Mouse (Mus musculus): ENCODE results near the gene Armc3. TPM values are rescaled to one million over a fixed set of nuclear protein-coding genes. Genes with fewer than 3 reads are reported as not detected.

The Armc3 gene
- 0.45 and 0.49 TPM in 2 replicates for polyA plus RNA-seq (2015; fragmentation: Nextera tagmentation; extraction: Ambion mirVana)

GRCm38 (mm10) chr2:19198452-19199365, at the start of gene Armc3:
Gene Armc3, plus strand, starts transcription at chr2:19199302.
- no peaks in the 10 kb centered on the region for H3K36me3 ChIP-seq (ENCODE audit: control insufficient read depth, insufficient read depth)
- no peaks in the 10 kb centered on the region for H3K27me3 ChIP-seq (ENCODE audit: control insufficient read depth, insufficient read depth, low read length)
- WGBS, result 20% methylated on average over 24 of the region's 24 CpGs
- H3K4me2 ChIP-seq (ENCODE audit: low read depth, low read length), result peak within 1 kb of the TSS; percentile 77
- no peaks in the 10 kb centered on the region for H3K9me3 ChIP-seq (replicated peaks; ENCODE audit: control insufficient read depth, low read length)
- no peak within 1 kb of the TSS for H3K27ac ChIP-seq (ENCODE audit: low read length)
- peak; percentile 72 for ATAC-seq (replicated peaks; ENCODE audit: extremely low read depth, insufficient read depth, low FRiP score)
- peaks cover 12% of the 10 kb centered on the region for H3K4me1 ChIP-seq (ENCODE audit: control insufficient read depth, insufficient read depth, low read length)
- H3K4me3 ChIP-seq (ENCODE audit: low read length), result peak within 1 kb of the TSS; percentile 64
- peak within 1 kb of the TSS; percentile 72 for H3K9ac ChIP-seq (ENCODE audit: low read length)

- H3K4me1 ChIP-seq (ENCODE audit: control insufficient read depth, insufficient read depth, low read length), result peaks cover 6% of the 10 kb centered on the region
- no peaks in the 10 kb centered on the region for H3K27me3 ChIP-seq (ENCODE audit: control insufficient read depth, insufficient read depth, low read length)
- no peak overlapping the region for H3K27ac ChIP-seq (ENCODE audit: low read length)
- no peak overlapping the region for H3K4me3 ChIP-seq (ENCODE audit: low read length)
- no peaks in the 10 kb centered on the region for H3K9me3 ChIP-seq (replicated peaks; ENCODE audit: control insufficient read depth, low read length)
- 62% methylated on average over 1 of the region's 1 CpGs for WGBS
- no peaks in the 10 kb centered on the region for H3K36me3 ChIP-seq (ENCODE audit: control insufficient read depth, insufficient read depth)
- no peak overlapping the region for H3K4me2 ChIP-seq (ENCODE audit: low read depth, low read length)
- no peak overlapping the region for H3K9ac ChIP-seq (ENCODE audit: low read length)
- ATAC-seq (replicated peaks; ENCODE audit: extremely low read depth, insufficient read depth, low FRiP score), result no peak
Measured at GRCm38 (mm10) chr2:19152687-19153086, 46.4 kb upstream of the Armc3 start.

DNA sequence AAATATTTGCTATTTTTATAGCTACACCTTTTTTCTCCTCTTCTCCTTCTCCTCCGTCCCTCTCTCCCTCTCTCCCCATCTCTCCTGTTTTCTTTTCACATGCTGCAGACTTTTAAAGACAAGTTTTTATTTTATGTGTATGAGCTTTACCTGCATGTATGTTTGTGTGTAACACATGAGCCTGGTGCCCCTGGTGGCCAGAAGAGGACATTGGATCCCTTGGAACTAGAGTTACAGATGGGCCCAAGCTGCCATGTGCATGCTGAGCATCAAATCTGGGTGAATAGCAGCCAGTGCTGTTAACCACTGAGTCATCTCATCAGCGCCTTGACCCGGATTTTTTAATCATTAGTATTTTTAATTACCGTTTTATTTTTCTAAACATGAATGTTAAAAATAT, 42.9 kb upstream of the Armc3 start:
- no peaks in the 10 kb centered on the region for H3K36me3 ChIP-seq (ENCODE audit: control insufficient read depth, insufficient read depth)

GRCm38 (mm10) chr2:19159539-19159938, 39.6 kb upstream of the Armc3 start:
- Histone ChIP-seq H3K9me3 (replicated peaks; ENCODE audit: control insufficient read depth, low read length) (no peaks in the 10 kb centered on the region), H3K36me3 (ENCODE audit: control insufficient read depth, insufficient read depth) (no peaks in the 10 kb centered on the region), H3K9ac (ENCODE audit: low read length) (no peak overlapping the region), H3K4me3 (ENCODE audit: low read length) (no peak overlapping the region), H3K27ac (ENCODE audit: low read length) (no peak overlapping the region), H3K4me1 (ENCODE audit: control insufficient read depth, insufficient read depth, low read length) (peaks cover 6% of the 10 kb centered on the region; the same call in 1 of the 2 replicates), H3K27me3 (ENCODE audit: control insufficient read depth, insufficient read depth, low read length) (no peaks in the 10 kb centered on the region), H3K4me2 (ENCODE audit: low read depth, low read length) (no peak overlapping the region)
- no peak for ATAC-seq (replicated peaks; ENCODE audit: extremely low read depth, insufficient read depth, low FRiP score)
- WGBS, result 73% methylated on average over 5 of the region's 5 CpGs

More for the DNA sequence above, 42.9 kb upstream of the Armc3 start:
- no peak overlapping the region for H3K27ac ChIP-seq (ENCODE audit: low read length)
- H3K27me3 ChIP-seq (ENCODE audit: control insufficient read depth, insufficient read depth, low read length), result no peaks in the 10 kb centered on the region
- H3K4me1 ChIP-seq (ENCODE audit: control insufficient read depth, insufficient read depth, low read length), result peaks cover 6% of the 10 kb centered on the region; the same call in 1 of the 2 replicates
- 66% methylated on average over 4 of the region's 4 CpGs for WGBS
- no peak overlapping the region for H3K4me3 ChIP-seq (ENCODE audit: low read length)
- H3K4me2 ChIP-seq (ENCODE audit: low read depth, low read length), result no peak overlapping the region
- no peaks in the 10 kb centered on the region for H3K9me3 ChIP-seq (replicated peaks; ENCODE audit: control insufficient read depth, low read length)
- no peak for ATAC-seq (replicated peaks; ENCODE audit: extremely low read depth, insufficient read depth, low FRiP score)
- H3K9ac ChIP-seq (ENCODE audit: low read length), result no peak overlapping the region

DNA sequence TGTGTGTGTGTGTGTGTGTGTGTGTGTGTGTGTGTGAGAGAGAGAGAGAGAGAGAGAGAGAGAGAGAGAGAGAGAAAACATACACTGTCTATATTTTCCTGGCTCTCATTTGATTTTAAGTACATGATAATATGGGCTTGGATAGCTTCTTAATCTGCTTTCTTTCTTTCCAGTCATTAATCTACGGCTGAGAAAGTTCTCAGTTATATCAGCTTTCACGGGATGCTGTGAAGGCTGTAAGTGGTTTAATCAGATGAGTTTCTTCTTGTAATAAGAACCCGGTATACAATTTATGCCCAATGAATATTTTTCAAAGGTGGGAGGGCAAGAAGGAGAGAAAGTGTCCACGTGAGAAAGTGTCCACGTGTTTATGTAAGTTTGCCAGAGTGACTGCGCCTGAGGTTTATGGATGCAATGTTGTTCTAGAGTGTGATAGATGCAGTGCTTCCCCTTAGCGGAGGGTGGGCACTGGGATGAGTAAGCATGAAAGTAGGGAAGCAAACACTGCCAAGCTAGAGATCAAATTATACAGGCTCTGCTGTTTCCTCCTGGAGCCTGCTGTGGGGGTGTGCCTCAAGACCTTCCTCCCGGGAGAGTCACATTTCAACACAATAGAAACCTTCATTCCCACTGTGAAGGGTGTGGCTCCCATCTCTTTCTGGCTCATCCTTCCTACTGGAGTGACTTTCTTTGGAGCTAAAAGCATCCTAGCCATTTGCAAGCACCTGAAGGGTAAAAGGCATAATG, 38.6 kb upstream of the Armc3 start:
- H3K4me3 ChIP-seq (ENCODE audit: low read length), result no peak overlapping the region
- no peaks in the 10 kb centered on the region for H3K9me3 ChIP-seq (replicated peaks; ENCODE audit: control insufficient read depth, low read length)
- no peak overlapping the region for H3K27ac ChIP-seq (ENCODE audit: low read length)
- no peaks in the 10 kb centered on the region for H3K27me3 ChIP-seq (ENCODE audit: control insufficient read depth, insufficient read depth, low read length)
- no peak overlapping the region for H3K9ac ChIP-seq (ENCODE audit: low read length)
- H3K4me2 ChIP-seq (ENCODE audit: low read depth, low read length), result no peak overlapping the region
- ATAC-seq (replicated peaks; ENCODE audit: extremely low read depth, insufficient read depth, low FRiP score), result no peak
- H3K4me1 ChIP-seq (ENCODE audit: control insufficient read depth, insufficient read depth, low read length), result peaks cover 6% of the 10 kb centered on the region; the same call in 1 of the 2 replicates
- H3K36me3 ChIP-seq (ENCODE audit: control insufficient read depth, insufficient read depth), result no peaks in the 10 kb centered on the region
- WGBS, result 23% methylated on average over 8 of the region's 8 CpGs

GRCm38 (mm10) chr2:19164234-19164633, 34.9 kb upstream of the Armc3 start:
- Histone ChIP-seq H3K9ac (ENCODE audit: low read length) (no peak overlapping the region), H3K27me3 (ENCODE audit: control insufficient read depth, insufficient read depth, low read length) (no peaks in the 10 kb centered on the region), H3K4me1 (ENCODE audit: control insufficient read depth, insufficient read depth, low read length) (peaks cover 6% of the 10 kb centered on the region; the same call in 1 of the 2 replicates), H3K27ac (ENCODE audit: low read length) (no peak overlapping the region), H3K4me3 (ENCODE audit: low read length) (no peak overlapping the region), H3K9me3 (replicated peaks; ENCODE audit: control insufficient read depth, low read length) (no peaks in the 10 kb centered on the region), H3K4me2 (ENCODE audit: low read depth, low read length) (no peak overlapping the region), H3K36me3 (ENCODE audit: control insufficient read depth, insufficient read depth) (no peaks in the 10 kb centered on the region)
- WGBS, result 90% methylated on average over 1 of the region's 1 CpGs
- ATAC-seq (replicated peaks; ENCODE audit: extremely low read depth, insufficient read depth, low FRiP score), result no peak

- Histone ChIP-seq H3K4me1 (ENCODE audit: control insufficient read depth, insufficient read depth, low read length) (peaks cover 12% of the 10 kb centered on the region), H3K27me3 (ENCODE audit: control insufficient read depth, insufficient read depth, low read length) (no peaks in the 10 kb centered on the region), H3K9me3 (replicated peaks; ENCODE audit: control insufficient read depth, low read length) (no peaks in the 10 kb centered on the region), H3K27ac (ENCODE audit: low read length) (peak overlapping the region; percentile 58), H3K4me2 (ENCODE audit: low read depth, low read length) (no peak overlapping the region), H3K9ac (ENCODE audit: low read length) (no peak overlapping the region), H3K36me3 (ENCODE audit: control insufficient read depth, insufficient read depth) (no peaks in the 10 kb centered on the region), H3K4me3 (ENCODE audit: low read length) (no peak overlapping the region)
- 5% methylated on average over 1 of the region's 1 CpGs for WGBS
- peak; percentile 60; the same call in 1 of the 2 replicates for ATAC-seq (replicated peaks; ENCODE audit: extremely low read depth, insufficient read depth, low FRiP score)
Measured at GRCm38 (mm10) chr2:19176827-19177236, 22.3 kb upstream of the Armc3 start.

DNA sequence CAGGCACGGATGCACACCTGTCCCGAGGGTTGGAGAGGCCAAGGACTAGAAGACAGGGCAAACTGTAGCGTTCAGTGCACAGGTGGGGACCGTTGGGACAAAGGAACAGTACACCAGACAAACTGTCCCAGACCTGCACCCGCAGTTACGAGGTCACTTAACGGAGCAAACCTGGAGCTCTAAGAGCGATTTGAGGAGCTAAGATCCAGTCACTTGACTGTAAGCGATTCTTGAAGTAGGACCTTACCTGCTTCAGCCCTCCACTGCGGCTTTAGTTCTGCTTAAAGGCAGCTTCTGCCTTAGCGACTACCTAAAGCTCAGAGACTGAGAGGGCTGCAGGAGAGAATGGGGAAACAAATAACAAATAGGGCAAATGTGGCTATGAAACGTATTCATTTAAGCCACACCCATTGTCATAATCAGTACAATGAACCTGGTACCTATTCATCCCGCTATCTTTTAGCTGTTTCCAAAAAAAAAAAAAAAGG, 308 bp downstream of the Armc3 start:
- H3K4me1 ChIP-seq (ENCODE audit: control insufficient read depth, insufficient read depth, low read length), result peaks cover 12% of the 10 kb centered on the region
- no peak overlapping the region for H3K27ac ChIP-seq (ENCODE audit: low read length)
- no peaks in the 10 kb centered on the region for H3K27me3 ChIP-seq (ENCODE audit: control insufficient read depth, insufficient read depth, low read length)
- 36% methylated on average over 13 of the region's 13 CpGs for WGBS
- H3K9ac ChIP-seq (ENCODE audit: low read length), result peak overlapping the region; percentile 72
- 0 out of 2 replicates have a peak, but pooled peaks have one; percentile 37 for ATAC-seq (replicated peaks; ENCODE audit: extremely low read depth, insufficient read depth, low FRiP score)
- no peaks in the 10 kb centered on the region for H3K9me3 ChIP-seq (replicated peaks; ENCODE audit: control insufficient read depth, low read length)
- H3K4me3 ChIP-seq (ENCODE audit: low read length), result peak overlapping the region; percentile 64
- peak overlapping the region; percentile 77 for H3K4me2 ChIP-seq (ENCODE audit: low read depth, low read length)
- no peaks in the 10 kb centered on the region for H3K36me3 ChIP-seq (ENCODE audit: control insufficient read depth, insufficient read depth)

Measured in heart, embryonic 16.5 days (tissue).